Mouse (Mus musculus): ENCODE measurements around the gene Prr19. TPM values are rescaled to one million over a fixed set of nuclear protein-coding genes. Genes with fewer than 3 reads are reported as not detected.

Prr19 gene
- polyA plus RNA-seq, 1 experiment = not detected

DNA sequence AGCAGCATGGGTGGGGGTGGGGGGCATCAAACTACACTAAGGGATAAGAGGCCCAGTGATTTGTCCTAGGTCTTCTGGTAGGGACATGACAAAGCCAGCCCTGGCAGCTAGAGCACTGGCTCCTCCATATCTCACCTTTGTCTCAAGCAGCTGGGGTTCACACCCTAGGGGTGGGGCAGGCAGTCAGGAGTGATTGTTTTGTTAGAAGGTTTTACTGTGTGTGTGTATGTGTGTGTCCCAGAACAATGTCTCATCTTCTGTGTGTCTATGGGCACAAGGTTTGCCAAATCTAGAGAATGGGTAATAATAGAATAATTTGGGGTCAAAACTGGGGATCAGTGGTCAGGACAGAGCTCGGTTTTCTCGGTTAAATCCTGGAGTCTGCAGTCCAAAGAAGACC is 4.3 kb downstream of the Prr19 start:
- Histone ChIP-seq H3K27ac (ENCODE audit: insufficient read depth, low read depth, low read length) (no peak overlapping the region), H3K4me3 (ENCODE audit: insufficient read depth, low read length) (peak overlapping the region; percentile 60; the same call in 1 of the 2 replicates), H3K4me1 (ENCODE audit: control insufficient read depth, insufficient read depth, low read length) (0 out of 2 replicates have a peak, but pooled peaks cover 3% of the 10 kb centered on the region)
- TF ChIP-seq CTCF (IDR thresholded peaks at IDR 0.05; ENCODE audit: low read depth, low read length) (no peak), POLR2A (IDR thresholded peaks at IDR 0.05; ENCODE audit: borderline replicate concordance, low read depth, low read length) (no peak)

GRCm38 (mm10) chr7:25305956-25306613 is 4.9 kb downstream of the Prr19 start, which contains the start of gene Tmem145:
Gene Tmem145, plus strand, starts transcription at chr7:25306106.
- H3K4me3 ChIP-seq (ENCODE audit: insufficient read depth, low read length) = peak within 1 kb of the TSS; percentile 60
- no peak within 1 kb of the TSS for H3K27ac ChIP-seq (ENCODE audit: insufficient read depth, low read depth, low read length)
- TF ChIP-seq POLR2A (IDR thresholded peaks at IDR 0.05; ENCODE audit: borderline replicate concordance, low read depth, low read length) = no peak
- no peak for TF ChIP-seq CTCF (IDR thresholded peaks at IDR 0.05; ENCODE audit: low read depth, low read length)
- H3K4me1 ChIP-seq (ENCODE audit: control insufficient read depth, insufficient read depth, low read length) = 0 out of 2 replicates have a peak, but pooled peaks cover 3% of the 10 kb centered on the region

DNA sequence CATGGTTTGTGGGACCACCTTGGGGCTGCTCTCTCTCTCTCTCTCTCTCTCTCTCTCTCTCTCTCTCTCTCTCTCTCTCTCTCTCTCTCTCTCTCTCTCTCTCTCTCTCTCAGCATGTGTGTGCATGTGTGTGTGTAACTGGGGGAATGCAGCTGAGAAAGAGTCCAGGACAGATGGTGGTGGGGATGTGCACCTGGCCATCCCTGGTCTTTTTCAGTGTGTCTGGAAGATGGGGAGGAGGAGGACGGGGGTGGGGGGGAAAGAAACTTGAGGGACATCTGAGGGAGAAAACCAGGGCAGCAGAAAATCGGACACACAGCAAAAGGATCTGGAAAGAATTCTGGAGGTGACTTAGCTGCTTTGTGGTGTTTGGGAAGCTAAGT is 5.4 kb downstream of the Prr19 start:
- TF ChIP-seq POLR2A (IDR thresholded peaks at IDR 0.05; ENCODE audit: borderline replicate concordance, low read depth, low read length) (no peak), CTCF (IDR thresholded peaks at IDR 0.05; ENCODE audit: low read depth, low read length) (no peak)
- H3K27ac ChIP-seq (ENCODE audit: insufficient read depth, low read depth, low read length) = no peak overlapping the region
- 0 out of 2 replicates have a peak, but pooled peaks cover 3% of the 10 kb centered on the region for H3K4me1 ChIP-seq (ENCODE audit: control insufficient read depth, insufficient read depth, low read length)
- H3K4me3 ChIP-seq (ENCODE audit: insufficient read depth, low read length) = no peak overlapping the region

DNA sequence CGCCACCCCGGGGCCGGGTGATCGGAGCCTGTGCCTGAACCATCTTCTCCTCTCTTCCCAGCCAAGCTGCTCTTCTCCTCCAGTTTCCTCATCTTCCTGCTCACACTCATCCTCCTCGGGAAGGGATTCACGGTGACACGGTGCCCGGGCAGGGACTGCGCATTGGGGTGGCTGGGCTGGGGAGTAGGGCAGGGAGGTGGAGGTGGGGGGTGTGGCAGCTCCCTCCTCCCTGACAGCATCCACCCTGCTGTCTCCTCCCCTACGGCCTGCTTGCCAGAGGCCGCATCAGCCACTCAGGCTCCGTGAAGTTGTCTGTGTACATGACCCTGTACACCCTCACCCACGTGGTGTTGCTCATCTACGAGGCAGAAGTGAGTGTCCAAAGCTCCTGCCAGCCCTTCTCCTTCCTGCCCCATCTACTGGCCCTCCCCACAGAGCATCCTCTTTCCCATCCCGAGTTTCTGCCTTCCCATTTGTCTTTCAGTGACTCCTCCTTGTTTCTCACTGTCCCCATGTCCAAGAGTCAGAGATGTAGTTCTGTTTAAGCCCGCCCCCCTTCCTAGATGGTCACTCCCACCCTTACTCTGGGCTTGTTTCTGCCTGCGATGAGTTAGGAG is 7.6 kb downstream of the Prr19 start:
- Histone ChIP-seq H3K4me1 (ENCODE audit: control insufficient read depth, insufficient read depth, low read length) (0 out of 2 replicates have a peak, but pooled peaks cover 3% of the 10 kb centered on the region), H3K27ac (ENCODE audit: insufficient read depth, low read depth, low read length) (no peak overlapping the region), H3K4me3 (ENCODE audit: insufficient read depth, low read length) (no peak overlapping the region)
- no peak for TF ChIP-seq POLR2A (IDR thresholded peaks at IDR 0.05; ENCODE audit: borderline replicate concordance, low read depth, low read length)
- no peak for TF ChIP-seq CTCF (IDR thresholded peaks at IDR 0.05; ENCODE audit: low read depth, low read length)

GRCm38 (mm10) chr7:25309425-25309824 is 8.2 kb downstream of the Prr19 start:
- H3K4me3 ChIP-seq (ENCODE audit: insufficient read depth, low read length) = no peak overlapping the region
- H3K27ac ChIP-seq (ENCODE audit: insufficient read depth, low read depth, low read length) = no peak overlapping the region
- H3K4me1 ChIP-seq (ENCODE audit: control insufficient read depth, insufficient read depth, low read length) = 0 out of 2 replicates have a peak, but pooled peaks cover 3% of the 10 kb centered on the region
- TF ChIP-seq POLR2A (IDR thresholded peaks at IDR 0.05; ENCODE audit: borderline replicate concordance, low read depth, low read length) (no peak), CTCF (IDR thresholded peaks at IDR 0.05; ENCODE audit: low read depth, low read length) (no peak)

DNA sequence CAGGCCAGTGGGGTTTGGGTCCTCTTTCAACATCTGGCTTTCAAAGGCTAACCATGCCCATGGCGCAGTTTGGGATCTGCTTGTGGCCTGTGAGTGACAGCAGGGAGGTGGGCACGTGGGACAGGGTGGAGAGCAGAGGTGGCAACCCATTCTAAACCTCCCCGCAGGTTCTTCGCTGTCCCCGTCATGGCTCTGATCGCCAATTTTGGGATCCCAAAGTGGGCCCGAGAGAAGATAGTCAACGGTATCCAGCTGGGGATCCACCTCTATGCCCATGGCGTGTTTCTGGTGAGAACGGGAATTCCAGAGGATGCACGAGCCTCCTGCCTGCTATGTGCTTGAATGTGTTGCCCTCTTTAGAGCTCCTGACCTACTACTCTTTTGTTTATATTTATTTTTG is 10.0 kb downstream of the Prr19 start:
- Histone ChIP-seq H3K4me1 (ENCODE audit: control insufficient read depth, insufficient read depth, low read length) (peaks cover 5% of the 10 kb centered on the region), H3K4me3 (ENCODE audit: insufficient read depth, low read length) (no peak overlapping the region), H3K27ac (ENCODE audit: insufficient read depth, low read depth, low read length) (no peak overlapping the region)
- TF ChIP-seq CTCF (IDR thresholded peaks at IDR 0.05; ENCODE audit: low read depth, low read length) = no peak

DNA sequence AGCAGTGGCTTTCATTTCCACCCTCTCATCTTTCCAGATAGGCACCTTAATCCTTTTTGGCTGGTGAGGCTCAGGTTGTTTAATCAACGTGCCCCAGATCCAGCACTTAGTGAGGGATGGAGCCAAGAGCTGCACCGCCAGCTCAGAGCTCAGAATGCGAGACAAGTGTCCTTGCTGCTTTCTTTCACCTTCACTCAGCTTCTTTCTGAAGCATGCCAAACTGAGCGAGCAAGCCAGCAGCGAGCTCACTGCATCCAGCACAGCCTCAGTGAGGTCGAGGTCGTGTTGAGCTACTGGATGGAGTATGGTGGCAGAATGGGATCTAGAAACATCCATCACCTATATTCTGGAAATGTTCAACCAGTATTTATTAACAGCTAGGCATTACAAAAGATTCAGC is 12.1 kb downstream of the Prr19 start:
- no peak overlapping the region for H3K27ac ChIP-seq (ENCODE audit: insufficient read depth, low read depth, low read length)
- TF ChIP-seq POLR2A (IDR thresholded peaks at IDR 0.05; ENCODE audit: borderline replicate concordance, low read depth, low read length) (no peak), CTCF (IDR thresholded peaks at IDR 0.05; ENCODE audit: low read depth, low read length) (no peak)
- H3K4me1 ChIP-seq (ENCODE audit: control insufficient read depth, insufficient read depth, low read length) = peaks cover 11% of the 10 kb centered on the region
- no peak overlapping the region for H3K4me3 ChIP-seq (ENCODE audit: insufficient read depth, low read length)

DNA sequence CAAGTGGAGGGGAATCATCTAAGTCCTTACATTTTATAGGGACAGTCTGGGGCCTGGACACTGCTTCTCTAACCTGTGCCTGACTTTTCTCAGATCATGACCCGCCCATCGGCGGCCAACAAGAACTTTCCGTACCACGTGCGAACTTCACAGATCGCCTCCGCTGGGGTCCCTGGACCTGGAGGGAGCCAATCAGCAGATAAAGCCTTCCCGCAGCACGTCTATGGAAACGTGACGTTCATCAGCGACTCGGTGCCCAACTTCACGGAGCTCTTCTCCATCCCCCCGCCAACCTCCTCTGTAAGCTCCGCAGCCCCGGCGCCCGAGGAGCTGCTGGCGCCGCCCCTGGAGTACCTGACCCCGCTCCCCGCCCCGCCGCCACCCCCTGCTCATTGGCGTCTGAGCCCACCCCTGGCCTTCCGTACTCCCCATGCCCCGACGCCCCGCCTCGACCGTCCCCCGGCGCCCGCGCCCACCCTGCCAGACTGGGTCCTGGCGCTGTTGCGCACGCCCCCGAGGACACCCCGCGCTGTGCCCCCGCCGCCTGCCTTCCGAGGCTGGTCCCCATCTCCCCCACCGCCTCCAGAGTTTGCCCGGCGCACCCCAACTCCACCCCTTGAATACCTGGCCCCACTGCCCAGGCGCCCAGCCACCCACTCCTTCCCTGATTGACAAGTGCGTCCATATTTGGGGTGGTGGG is 13.5 kb downstream of the Prr19 start:
- TF ChIP-seq POLR2A (IDR thresholded peaks at IDR 0.05; ENCODE audit: borderline replicate concordance, low read depth, low read length) (no peak), CTCF (IDR thresholded peaks at IDR 0.05; ENCODE audit: low read depth, low read length) (no peak)
- H3K4me1 ChIP-seq (ENCODE audit: control insufficient read depth, insufficient read depth, low read length) = peaks cover 11% of the 10 kb centered on the region
- no peak overlapping the region for H3K27ac ChIP-seq (ENCODE audit: insufficient read depth, low read depth, low read length)
- peak overlapping the region; percentile 48; the same call in 1 of the 2 replicates for H3K4me3 ChIP-seq (ENCODE audit: insufficient read depth, low read length)

DNA sequence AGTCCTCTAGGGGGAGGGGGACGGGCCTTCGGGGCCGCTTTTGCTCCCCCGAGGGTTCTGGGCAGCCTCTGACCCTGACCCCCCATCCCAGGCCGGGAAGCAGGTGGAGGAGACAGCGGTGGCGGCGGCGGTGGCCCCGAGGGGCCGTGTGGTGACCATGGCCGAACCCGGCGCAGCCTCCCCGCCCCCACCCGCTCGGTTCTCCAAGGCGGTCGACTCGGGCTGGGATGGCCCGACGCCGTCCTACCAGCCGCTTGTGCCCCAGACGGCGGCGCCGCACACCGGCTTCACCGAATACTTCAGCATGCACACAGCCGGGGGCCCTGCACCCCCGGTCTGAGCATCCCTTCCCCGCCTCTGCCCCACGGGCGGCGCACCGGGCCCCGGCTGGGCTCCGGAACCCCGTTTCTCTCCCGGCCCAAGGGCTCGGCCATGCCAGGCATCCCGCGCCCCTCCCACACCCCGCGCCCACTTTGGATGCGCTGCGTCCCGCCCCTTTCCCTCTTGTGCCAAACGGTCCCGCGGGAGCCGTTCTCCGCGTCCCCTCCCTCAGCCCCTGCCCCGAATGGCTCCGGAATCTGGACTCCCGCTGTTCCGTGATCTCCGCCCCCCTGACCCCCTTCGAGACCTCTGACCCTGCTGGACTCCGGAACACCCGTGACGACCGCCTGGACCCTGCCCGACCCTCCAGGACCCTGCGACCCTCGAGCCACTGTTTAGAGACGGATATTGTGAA is 14.3 kb downstream of the Prr19 start:
- Histone ChIP-seq H3K4me3 (ENCODE audit: insufficient read depth, low read length) (peak overlapping the region; percentile 48), H3K27ac (ENCODE audit: insufficient read depth, low read depth, low read length) (no peak overlapping the region), H3K4me1 (ENCODE audit: control insufficient read depth, insufficient read depth, low read length) (peaks cover 11% of the 10 kb centered on the region)
- TF ChIP-seq CTCF (IDR thresholded peaks at IDR 0.05; ENCODE audit: low read depth, low read length) = no peak
- no peak for TF ChIP-seq POLR2A (IDR thresholded peaks at IDR 0.05; ENCODE audit: borderline replicate concordance, low read depth, low read length)
